Mouse (Mus musculus): Measurements from ENCODE around the gene 1810010H24Rik.
"Not testable (repeated sequence)": the region's sequence is repeated elsewhere in the genome, so short reads cannot be mapped to it uniquely, and the experiment has no call there.

Gene 1810010H24Rik

DNA sequence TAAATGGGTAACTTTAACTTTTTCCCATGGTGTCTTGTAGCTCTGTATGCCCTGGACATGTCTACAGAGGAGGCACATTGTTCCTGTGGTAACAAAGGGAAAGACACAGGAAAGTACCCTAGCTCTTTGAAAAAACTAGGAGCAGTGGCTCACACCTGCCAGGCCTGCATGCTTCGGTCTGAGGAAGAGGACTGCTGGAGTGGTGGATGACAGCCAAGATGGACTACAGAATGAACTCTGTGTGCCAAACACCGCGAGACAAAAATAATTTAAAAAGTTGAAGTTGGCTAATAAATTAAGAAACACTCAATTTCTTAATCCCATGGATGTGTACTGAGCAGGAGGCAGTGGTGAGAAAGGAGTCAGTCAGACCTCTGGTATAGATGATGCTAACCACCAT lies 15.9 kb downstream of the 1810010H24Rik start:
- DNase-seq (ENCODE audit: low read depth, low spot score): no peak

DNA sequence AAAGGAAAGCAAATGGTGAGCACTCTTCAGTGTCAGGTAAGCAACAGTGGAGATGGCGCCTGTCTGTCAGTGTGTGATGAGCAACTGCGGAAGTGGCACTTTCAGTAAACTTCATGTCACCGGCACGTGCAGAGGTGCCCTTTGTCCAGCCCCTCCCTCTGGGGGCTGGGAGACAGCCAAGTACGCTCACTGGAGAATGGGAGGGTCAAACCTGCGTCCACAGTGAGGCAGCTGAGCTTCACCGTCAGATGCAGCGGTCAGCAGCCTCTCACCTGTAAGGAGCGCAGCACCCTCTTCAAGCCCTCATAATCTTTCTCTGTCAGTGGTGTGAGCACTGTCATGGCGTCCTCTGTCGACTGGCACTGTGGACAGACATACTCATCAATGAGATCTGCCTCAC lies 17.9 kb downstream of the 1810010H24Rik start:
- no peak for DNase-seq (ENCODE audit: low read depth, low spot score)

DNA sequence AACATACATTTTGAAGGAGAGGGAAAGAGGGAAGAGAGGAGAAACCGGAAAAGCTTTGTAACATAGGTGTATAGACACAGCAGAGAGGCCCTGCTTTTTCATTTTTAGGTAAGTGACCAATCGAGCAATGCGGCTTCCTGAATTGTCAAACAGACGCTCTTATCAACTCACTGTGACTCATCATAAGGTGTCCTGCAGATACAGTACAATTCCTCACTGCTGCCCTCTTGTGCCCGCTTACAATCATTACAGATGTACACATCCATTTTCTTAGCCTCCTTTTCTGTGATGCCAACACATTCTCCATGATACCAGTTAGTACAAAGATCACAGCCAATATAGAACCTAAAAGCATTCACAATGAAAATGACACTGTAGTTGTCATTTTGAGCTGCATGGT lies 18.8 kb downstream of the 1810010H24Rik start:
- DNase-seq (ENCODE audit: low read depth, low spot score): no peak

DNA sequence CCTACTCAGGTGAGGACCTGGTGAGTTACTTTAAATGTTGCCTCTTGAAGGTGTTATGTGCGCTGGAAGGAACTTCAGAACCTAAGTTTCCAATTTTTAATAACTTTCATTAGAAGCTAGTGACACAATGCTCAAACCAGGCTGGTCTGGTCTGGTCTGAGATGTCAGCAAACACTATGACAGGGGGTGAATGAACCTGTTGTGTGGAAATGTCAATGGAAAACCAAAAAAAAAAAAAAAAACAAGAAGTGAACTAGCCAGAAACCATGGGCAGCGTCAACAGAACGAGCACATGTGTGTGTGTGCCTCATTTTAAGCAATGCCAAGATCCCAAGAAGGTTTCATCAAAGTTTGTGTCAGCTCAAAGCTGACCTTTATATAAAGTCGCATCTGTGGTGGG lies 20.1 kb downstream of the 1810010H24Rik start:
- DNase-seq (ENCODE audit: low read depth, low spot score): no peak

DNA sequence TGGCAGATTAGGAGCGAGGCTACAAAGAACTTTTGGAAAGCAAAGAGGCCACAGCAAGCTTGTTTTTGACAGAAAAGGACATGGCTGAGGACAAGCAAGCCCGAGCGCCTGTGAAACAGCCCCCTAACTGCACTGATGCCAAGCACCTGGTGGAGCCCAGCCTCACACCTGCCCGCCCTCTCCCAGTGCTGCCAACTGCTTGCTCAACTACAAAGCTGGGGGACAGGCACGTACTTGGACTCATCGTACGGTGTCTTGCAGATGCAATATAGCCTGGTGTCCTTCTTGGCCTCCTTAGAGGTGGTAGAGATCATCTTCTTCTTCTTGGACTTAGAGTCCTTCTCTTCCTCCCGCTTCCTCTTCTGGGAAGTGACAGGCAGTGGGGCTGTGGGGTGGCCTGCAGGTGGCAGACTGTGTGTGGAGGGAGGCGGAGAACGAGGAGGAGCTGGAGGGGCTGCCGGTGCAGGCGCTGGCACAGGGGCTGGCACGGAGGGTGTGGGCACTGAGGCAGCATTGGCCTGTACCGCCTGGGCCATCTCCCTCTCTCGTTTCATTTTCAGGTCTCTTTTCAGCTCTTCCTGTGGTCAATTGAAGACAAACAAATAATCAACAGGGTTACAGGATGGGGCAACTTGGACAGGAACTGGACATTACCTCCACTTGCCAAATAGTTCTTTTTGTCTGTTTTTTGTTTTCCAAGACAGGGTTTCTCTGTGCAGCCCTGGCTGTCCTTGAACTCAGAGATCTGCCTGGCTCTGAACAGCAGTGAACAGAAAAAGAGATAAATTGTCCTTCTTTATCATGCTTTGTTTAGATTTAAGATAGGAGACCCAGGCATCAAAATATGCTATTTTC lies 21.5 kb downstream of the 1810010H24Rik start:
- no peak for DNase-seq (ENCODE audit: low read depth, low spot score)

DNA sequence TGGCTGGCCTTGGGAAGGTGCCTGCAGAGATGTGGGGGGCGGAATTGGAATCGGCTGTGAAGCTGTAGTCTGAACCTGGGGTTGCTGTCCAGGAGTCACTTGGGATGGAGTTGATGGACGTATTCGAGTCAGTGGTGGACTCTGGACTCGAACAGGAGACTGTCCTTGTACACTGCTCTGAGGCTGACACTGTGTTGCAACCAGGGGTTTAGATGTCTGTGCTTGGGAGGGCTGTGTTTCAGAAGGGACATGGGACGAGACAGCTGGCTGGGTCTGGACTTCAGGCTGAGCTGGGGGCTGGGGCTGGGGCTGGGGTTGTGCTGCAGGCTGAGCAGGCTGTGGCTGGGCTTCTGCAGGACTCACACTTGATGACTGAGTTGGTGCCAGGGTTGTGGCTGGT lies 29.4 kb downstream of the 1810010H24Rik start:
- no peak for DNase-seq (ENCODE audit: low read depth, low spot score)

DNA sequence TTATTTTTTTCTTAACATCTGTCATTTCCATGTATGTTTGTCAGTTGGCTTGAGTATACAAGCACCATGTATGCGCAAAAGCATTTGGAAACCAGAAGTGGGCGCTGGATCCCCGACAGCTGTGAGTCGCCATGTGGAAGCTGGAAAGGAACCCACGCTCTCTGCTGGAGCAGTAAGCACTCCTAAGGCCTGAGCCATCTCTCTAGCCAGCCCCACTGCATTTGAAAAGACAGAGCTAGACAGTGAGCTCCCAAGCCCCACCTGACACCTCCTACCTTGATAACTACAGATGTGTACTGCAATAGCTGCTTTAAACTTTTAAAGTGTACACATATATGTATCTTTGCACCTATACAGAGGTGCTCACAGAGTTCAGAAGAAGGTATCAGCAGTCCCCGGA lies 31.9 kb downstream of the 1810010H24Rik start:
- no peak for DNase-seq (ENCODE audit: low read depth, low spot score)

DNA sequence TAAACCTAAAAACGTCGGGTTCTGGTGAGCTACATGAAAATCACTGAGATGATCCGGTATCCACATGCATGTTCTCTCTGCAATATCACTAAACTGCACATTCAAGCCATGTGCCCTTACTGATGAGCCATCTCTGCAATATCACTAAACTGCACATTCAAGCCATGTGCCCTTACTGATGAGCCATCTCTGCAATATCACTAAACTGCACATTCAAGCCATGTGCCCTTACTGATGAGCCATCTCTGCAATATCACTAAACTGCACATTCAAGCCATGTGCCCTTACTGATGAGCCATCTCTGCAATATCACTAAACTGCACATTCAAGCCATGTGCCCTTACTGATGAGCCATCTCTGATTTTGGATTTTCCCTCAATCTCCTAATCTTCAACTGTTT lies 34.2 kb downstream of the 1810010H24Rik start:
- DNase-seq (ENCODE audit: low read depth, low spot score): not testable (repeated sequence)

DNA sequence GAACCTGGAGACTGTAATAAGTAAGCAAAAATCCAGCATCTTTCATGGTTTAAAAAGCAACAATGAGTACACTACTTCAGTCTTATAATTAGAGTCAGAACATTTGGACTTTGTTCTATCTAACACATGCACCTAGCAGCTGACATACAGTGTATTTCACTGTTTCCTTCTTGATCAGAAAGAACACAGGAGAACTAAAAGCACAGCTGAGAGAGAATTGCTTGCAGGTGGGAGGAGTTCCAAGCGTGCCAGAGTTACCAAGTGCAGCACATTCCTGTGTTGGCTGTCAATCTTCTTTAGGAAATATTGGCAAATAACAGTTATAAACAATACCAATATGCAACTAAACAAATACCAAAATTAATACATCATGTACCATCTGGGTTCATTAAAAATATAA lies 35.5 kb downstream of the 1810010H24Rik start:
- no peak for DNase-seq (ENCODE audit: low read depth, low spot score)

DNA sequence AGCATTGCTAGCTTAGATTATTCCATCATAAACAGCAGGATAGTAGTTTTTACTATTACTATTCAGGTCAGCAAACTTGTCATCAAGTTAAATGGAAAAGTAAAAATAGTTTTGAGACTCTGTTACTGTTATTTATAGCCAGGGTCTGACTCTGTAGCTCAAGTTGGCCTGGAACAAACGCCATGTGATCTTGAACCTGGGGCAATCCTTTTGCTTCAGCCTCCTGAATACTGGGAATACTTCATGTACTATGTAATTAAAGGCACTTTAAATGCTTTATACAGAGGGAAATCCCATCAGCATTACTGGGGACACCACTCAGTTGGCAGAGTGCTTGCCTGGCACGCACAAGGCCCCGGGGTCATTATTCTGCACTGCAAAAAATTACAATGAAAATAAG lies 37.6 kb downstream of the 1810010H24Rik start:
- DNase-seq (ENCODE audit: low read depth, low spot score): no peak

DNA sequence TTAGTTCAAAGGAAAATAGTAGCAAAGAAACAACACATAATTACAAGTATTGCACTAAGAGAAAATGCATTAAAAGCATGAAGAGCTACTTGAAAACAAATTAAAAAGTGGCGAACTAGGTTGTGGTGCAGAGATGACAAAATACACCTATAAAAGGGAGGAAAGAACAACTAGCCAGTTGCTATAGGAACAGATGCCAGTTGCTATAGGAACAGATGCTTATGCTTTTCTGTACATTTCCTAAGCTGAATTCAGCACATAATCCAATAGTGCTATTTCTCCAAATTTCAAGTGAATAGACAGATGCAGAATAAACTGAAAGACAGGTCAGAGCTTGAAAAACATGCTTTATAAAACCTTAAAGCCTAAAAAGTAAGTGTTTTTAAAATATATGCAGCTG lies 39.1 kb downstream of the 1810010H24Rik start:
- DNase-seq (ENCODE audit: low read depth, low spot score): no peak

DNA sequence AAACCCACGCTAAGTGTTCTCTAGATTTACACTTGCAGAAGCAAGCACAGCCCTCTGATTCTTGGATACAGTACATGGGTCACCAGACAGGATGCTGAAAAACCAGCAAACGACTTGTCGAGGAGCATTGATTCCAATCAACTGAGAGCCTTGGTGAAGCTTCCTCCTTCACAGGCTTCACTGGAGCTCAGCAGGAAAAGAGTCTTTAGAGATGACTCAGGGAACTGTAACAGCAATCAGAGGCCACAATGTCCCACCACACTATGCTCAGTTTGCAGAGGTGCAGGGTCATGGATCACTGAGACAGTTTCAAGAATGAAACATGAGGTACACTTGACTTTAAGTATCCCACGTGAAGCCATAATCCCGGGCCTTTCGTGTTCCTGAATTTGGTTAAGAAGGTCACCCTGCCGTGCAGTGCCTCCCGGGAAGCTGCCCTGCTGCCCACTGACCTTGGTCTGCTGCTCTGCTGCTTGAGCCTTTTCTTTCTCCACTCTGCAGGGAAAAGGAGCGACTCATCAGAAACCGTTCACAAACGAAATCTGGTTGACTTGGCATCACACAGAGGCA lies 39.8 kb downstream of the 1810010H24Rik start:
- DNase-seq (ENCODE audit: low read depth, low spot score): no peak

All from brain, embryonic 18.5 days (tissue).